Mouse (Mus musculus) heart, adult 18-20 months (tissue): ENCODE measurements around the gene Slc2a3. TPM values are rescaled to one million over a fixed set of nuclear protein-coding genes. Genes with fewer than 3 reads are reported as not detected.
A peak's percentile ranks its signal among the peaks of the same experiment; 100 is the strongest.

Experiments
- DNase-seq, 2 experiments: peaks; one replicate each; pipeline ENCODE4 v3.0.0; 2021 to 2022; ENCODE audit warnings: mixed read lengths in 1 of 2
- long read RNA-seq, 2 experiments: library from polyadenylated mRNA; stranded (forward); transcript quantifications; one replicate each; pipeline ENCODE4 v2.0.0; 2021
- total RNA-seq, 2 experiments: library from RNA; stranded (reverse); gene quantifications; 2 replicates each; pipeline ENCODE4 v1.2.3; 2021

Slc2a3 gene
- 1 to 10 TPM; 2.7 to 3.5 TPM for total RNA-seq
- long read RNA-seq, experiment 1, partial matches to known transcripts, result 0 of 2 reads
- long read RNA-seq, experiment 1, other reads (novel, unspliced or antisense), result 1 of 2 reads
- long read RNA-seq, experiment 2, partial matches to known transcripts, result 0 of 1 reads
- long read RNA-seq, experiment 2, other reads (novel, unspliced or antisense), result 1 of 1 reads

- DNase-seq, result peak; percentile 71 to 80
Measured at GRCm38 (mm10) chr6:122801301-122801800, at the start of gene Slc2a3. Slc2a3 (minus strand) TSS chr6:122801640.

GRCm38 (mm10) chr6:122843759-122844158 lies 42.3 kb upstream of the Slc2a3 start:
- no peak for DNase-seq

- DNase-seq, result no peak
Measured at GRCm38 (mm10) chr6:122837539-122837938, 36.1 kb upstream of the Slc2a3 start.

GRCm38 (mm10) chr6:122836974-122837373 lies 35.5 kb upstream of the Slc2a3 start:
- no peak for DNase-seq

- peak; percentile 41 to 69 for DNase-seq
Measured at GRCm38 (mm10) chr6:122834365-122834764, 32.9 kb upstream of the Slc2a3 start.

GRCm38 (mm10) chr6:122832880-122833279 lies 31.4 kb upstream of the Slc2a3 start:
- no peak for DNase-seq

- DNase-seq, result peak in 1 of 2 experiments; percentile 38
Measured at GRCm38 (mm10) chr6:122828086-122828485, 26.6 kb upstream of the Slc2a3 start.

- peak; percentile 80 to 89 for DNase-seq
Measured at GRCm38 (mm10) chr6:122825923-122826742, 24.7 kb upstream of the Slc2a3 start.

- peak in 1 of 2 experiments; percentile 42 for DNase-seq
Measured at GRCm38 (mm10) chr6:122825166-122825565, 23.7 kb upstream of the Slc2a3 start.

- peak; percentile 81 to 87 for DNase-seq
Measured at GRCm38 (mm10) chr6:122824086-122824485, 22.6 kb upstream of the Slc2a3 start.

- peak in 1 of 2 experiments; percentile 29 for DNase-seq
Measured at GRCm38 (mm10) chr6:122821822-122822221, 20.4 kb upstream of the Slc2a3 start.

- DNase-seq, result peak in 1 of 2 experiments; percentile 34
Measured at GRCm38 (mm10) chr6:122820799-122821650, 19.6 kb upstream of the Slc2a3 start.

GRCm38 (mm10) chr6:122820071-122820798 lies 18.8 kb upstream of the Slc2a3 start:
- DNase-seq, result peak; percentile 42 to 60

- peak; percentile 80 to 84 for DNase-seq
Measured at GRCm38 (mm10) chr6:122819306-122820070, 18.0 kb upstream of the Slc2a3 start, which contains the start of gene Foxj2. Foxj2 (plus strand) TSS chr6:122819914.

- no peak for DNase-seq
Measured at GRCm38 (mm10) chr6:122813640-122814039, 12.2 kb upstream of the Slc2a3 start.

- no peak for DNase-seq
Measured at GRCm38 (mm10) chr6:122812716-122813115, 11.3 kb upstream of the Slc2a3 start.

- DNase-seq, result peak in 1 of 2 experiments; percentile 64
Measured at GRCm38 (mm10) chr6:122811771-122812600, 10.5 kb upstream of the Slc2a3 start.

GRCm38 (mm10) chr6:122811280-122811652 lies 9.8 kb upstream of the Slc2a3 start:
- peak; percentile 94 to 98 for DNase-seq

- peak; percentile 99 to 100 for DNase-seq
Measured at GRCm38 (mm10) chr6:122810615-122811279, 9.3 kb upstream of the Slc2a3 start.
